18 mouse cellular contexts compared by ENCODE assay signal in genomic region chr2:144046916-144047315, GRCm38 (mm10). TPM values are rescaled to one million over a fixed set of nuclear protein-coding genes. Genes with fewer than 3 reads are reported as not detected.
DNase-seq lines count a peak whose midpoint lies in the region; ATAC-seq and TF ChIP-seq lines count a peak whose summit lies in the region.
"Had no signal": no experiment of that assay in that cellular context is flagged by ENCODE, and none has a peak within 500 bp of the region (broad histone marks: within the 10 kb centered on the region; RNA-seq: fewer than 3 reads in every experiment).

No protein-coding gene starts in this region.

- TF ChIP-seq CTCF in lung, adult 2 months (IDR thresholded peaks at IDR 0.05; ENCODE audit: insufficient read depth, low read length) = no peak

- H3K4me1 ChIP-seq in lung, adult 2 months (ENCODE audit: control insufficient read depth, insufficient read depth, low read length) = no peaks in the 10 kb centered on the region

- H3K4me3 ChIP-seq in lung, adult 2 months (replicated peaks; ENCODE audit: extremely low read depth, low read depth, low read length) = no peak overlapping the region
- H3K4me3 ChIP-seq: kidney, embryonic 15.5 days; neural tube, embryonic 15.5 days had no signal

- peak; percentile 7 to 11 for DNase-seq in lung, adult 18-20 months
- DNase-seq in lung, adult 2 months = no peak
- peak; percentile 12 for DNase-seq in brain, adult 2 months (ENCODE audit: low read depth, low spot score)
- peak; percentile 18 for DNase-seq in lung, postnatal 36 days
- no peak for DNase-seq in urinary bladder, postnatal 4 days (ENCODE audit: low spot score in 2 of 2)
- no peak for DNase-seq in urinary bladder, adult 2 months (ENCODE audit: low spot score)
- DNase-seq: cerebellum, adult 9-10 months; spleen, adult 18-20 months had no signal

- ATAC-seq in hematopoietic stem cell, adult 5-6 weeks (replicated peaks in 1 of 2; ENCODE audit: insufficient read depth in 1 of 2, low FRiP score in 2 of 2, low TSS enrichment in 1 of 2, low read depth in 1 of 2, poor library complexity in 2 of 2, severe bottlenecking in 2 of 2) = peak; percentile 71 to 84; a peak in 3 of 4 replicates

- 48% methylated on average over 11 of the region's 11 CpGs for WGBS in lung, adult 2 months

- no peak for TF ChIP-seq POLR2A in lung, adult 2 months (IDR thresholded peaks at IDR 0.05; ENCODE audit: borderline replicate concordance, extremely low read depth, low read depth, low read length)

RNA-seq across cellular contexts. Expression of gene Banf2, which starts 14.1 kb away (rescaled TPM):
- not detected in 2 replicates for polyA plus RNA-seq in lung, adult 2 months (2012; rRNA removed)
- total RNA-seq in hematopoietic stem cell, adult 5-6 weeks (2017) = not detected in 2 replicates
- polyA plus RNA-seq in urinary bladder, adult 2 months (2012; rRNA removed) = not detected in 2 replicates
- total RNA-seq: adrenal gland, adult 18-20 months; heart, adult 18-20 months; layer of hippocampus, postnatal 14 days; left cerebral cortex, postnatal 36 days had no signal
- polyA plus RNA-seq: embryonic facial prominence, embryonic 11.5 days; heart, postnatal 0 days; kidney, embryonic 15.5 days; neural tube, embryonic 15.5 days; stomach, embryonic 16.5 days had no signal

RNA-seq across cellular contexts. Expression of gene Rrbp1, which starts 35.9 kb away (rescaled TPM):
- polyA plus RNA-seq in lung, adult 2 months (2012; rRNA removed) = 68.8 and 78.1 TPM in 2 replicates
- total RNA-seq in hematopoietic stem cell, adult 5-6 weeks (2017) = 131 and 169 TPM in 2 replicates
- 163 and 206 TPM in 2 replicates for polyA plus RNA-seq in urinary bladder, adult 2 months (2012; rRNA removed)

Comparison
In these comparisons a context has a peak if more than half of its experiments do, and no peak if none do; other contexts are left out.
1. DNase-seq: peak in lung, adult 18-20 months (2 of 2), brain, adult 2 months (single experiment) and lung, postnatal 36 days (single experiment); none in lung, adult 2 months (single experiment), urinary bladder, postnatal 4 days (0 of 2) and urinary bladder, adult 2 months (single experiment).